Mouse (Mus musculus) embryo, embryonic 10 days (tissue): ENCODE measurements at regions not wholly inside any gene's neighbourhood (a gene's known extent, or its start where the extent isn't known, plus 50 kb on each side); places are given as distances from the start of the nearest gene placed in this dataset.

ENCODE experiments used
- DNase-seq: peaks from one replicate; pipeline ENCODE4 v3.0.0-alpha.2; 2015; ENCODE audit warnings: low spot score

DNA sequence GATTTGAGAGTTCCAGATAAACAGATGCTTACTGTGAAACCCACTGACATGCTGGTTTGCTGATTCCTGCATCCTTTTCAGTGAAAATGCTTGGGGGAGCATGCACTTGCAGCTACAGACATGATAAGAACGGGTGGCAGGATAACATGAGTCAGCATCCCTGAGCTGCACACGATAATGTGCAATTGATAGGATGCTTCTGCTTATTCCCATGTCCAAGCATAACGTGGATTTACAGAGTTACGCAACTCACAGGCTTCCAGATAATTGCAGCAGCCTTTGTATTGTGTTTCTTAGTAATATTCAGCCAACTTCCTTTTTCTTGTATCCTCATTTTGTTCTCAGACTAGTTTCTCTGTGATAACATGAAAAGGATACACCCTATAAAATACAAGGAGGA, 245.7 kb downstream of the Flrt2 start:
- no peak for DNase-seq

DNA sequence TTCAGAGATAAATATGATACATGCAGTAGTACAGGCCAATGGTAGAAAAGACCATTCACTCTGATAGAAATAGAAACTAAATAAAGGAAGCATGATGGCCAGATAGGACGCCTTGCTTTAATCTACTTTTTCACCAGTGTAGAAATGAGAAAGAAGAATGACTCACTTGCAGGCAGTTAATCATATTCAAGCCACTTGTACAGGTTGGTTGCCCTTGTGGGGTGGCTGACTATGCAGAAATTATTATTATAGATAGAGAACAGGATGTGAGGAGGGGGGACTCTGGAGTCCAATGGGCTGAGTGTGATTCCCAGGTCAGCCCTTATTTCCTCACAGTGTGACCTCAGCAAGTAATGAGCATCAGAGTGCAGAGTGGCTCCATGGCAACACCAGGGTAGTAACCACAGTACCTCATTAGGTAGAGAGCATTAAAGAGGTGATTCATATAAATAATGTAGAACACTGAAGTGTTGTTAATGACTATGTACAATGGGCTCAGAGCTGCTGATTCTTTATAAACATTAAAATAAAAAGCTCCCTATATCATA, 248.5 kb downstream of the Flrt2 start:
- no peak for DNase-seq

DNA sequence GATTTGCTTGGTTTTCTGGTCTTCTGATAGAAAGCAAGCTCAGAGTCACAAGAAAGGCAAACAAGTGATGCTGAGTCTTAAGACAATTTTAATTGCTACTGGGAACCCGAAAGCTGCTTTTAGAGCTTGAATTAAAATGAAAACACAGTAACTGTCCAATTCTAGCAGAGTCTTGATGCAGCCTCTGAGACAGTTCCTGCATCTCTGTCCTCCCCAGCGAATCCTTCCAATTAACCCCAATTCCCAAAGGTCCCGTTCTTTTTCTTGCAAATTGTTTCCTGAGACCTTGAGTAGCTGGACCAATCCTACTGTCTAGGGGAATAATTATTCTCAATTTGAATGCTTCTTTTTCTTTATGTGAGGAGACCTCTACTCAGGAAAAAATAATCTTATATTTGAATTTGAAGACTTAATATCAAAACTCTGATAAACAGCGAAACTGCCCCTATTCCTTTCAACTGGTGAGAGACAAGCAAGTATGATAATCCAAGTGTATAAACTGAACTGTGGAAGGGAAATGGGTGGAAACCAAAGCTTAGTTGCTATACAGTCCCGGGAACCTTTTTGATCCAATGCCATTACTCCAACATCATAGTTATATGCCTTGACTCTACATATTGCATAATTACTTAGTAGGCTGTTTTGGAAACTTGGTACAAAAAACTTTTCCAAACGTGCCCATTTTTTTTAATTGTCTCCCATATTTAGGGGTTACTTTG, 267.9 kb downstream of the Flrt2 start:
- no peak for DNase-seq

DNA sequence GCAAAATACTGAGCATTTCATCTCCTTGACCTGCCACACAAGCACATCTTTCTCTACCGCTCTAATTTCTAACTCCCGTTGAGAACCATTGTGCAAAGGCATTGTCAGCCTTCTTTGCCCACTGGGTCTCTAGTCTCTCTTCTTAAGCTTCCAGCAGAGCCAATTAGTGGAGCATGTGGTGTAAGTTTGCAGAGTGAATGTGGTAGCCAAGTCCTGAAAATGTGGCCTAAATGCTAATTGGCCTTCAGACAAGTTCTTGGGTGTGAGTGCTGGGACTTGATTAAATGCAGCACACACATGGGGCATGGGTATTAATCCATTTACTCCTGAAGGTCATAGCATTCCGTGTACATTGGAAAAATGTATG, 268.5 kb downstream of the Flrt2 start:
- peak; percentile 31 for DNase-seq

DNA sequence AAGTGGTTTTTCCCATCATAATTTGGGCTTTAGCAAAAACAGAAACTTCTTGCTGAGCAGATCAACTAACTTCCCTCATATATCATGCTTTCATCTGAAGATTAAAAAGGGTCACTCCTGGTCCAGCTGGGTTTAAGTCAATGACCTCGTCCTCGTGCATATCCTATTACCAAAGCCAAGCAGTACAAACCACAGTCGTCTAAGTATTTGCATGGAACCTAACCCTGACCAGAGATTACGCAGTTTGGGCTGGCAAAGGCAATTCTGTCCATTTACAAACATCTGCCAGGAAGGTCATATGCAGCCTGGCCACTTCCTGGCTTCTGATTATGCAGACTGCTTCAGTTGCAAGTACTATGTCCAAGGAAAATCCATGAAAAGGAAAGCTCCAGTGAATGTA, 270.8 kb downstream of the Flrt2 start:
- DNase-seq, result peak; percentile 8

DNA sequence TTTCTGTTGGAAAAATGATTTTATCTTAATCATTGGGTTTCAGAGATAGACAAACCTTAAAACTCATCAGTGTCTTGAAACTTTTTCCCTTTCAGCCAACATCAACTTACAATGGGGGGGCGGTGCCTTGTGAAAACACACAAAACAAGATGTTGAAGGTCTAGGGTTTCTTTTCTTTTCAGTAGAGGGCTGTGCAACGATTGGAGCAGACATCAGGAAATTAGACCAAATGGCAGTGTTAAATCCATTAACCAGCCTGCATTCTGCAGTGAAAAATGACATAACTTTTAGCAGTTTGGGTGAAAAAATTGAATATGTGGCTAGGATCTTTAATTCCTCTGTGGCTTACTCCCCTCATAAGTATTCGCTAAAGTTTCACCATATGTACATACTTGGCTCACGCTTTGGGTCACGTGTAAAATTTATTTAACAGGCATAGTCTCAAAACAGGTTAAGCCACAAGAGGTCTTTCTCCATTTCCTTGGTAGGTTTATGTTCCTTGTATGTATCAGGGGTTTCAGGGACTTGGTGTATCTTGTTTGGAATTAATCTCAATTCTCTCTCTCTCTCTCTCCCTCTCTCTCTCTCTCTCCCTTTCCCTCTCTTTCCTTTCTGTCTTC, 296.8 kb downstream of the Flrt2 start:
- no peak for DNase-seq

DNA sequence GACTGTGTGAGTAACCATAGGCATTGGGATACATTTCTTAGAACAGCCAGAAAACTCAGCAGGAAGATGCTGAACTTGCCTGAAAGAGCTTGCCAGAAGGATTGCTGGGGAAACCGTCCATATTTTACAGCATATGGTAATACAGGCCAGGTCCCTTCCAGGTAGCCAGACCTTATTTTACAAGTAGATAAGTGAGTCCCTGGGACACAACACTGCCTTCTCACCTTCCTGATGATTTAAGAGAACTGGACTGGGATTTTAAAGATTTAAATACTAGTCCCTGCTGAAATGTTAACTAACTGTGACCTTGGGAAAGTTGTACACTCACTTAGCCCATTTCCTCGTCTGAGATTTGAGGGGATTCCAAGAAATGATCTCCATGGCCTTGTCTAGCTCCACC, 302.9 kb downstream of the Flrt2 start:
- no peak for DNase-seq

DNA sequence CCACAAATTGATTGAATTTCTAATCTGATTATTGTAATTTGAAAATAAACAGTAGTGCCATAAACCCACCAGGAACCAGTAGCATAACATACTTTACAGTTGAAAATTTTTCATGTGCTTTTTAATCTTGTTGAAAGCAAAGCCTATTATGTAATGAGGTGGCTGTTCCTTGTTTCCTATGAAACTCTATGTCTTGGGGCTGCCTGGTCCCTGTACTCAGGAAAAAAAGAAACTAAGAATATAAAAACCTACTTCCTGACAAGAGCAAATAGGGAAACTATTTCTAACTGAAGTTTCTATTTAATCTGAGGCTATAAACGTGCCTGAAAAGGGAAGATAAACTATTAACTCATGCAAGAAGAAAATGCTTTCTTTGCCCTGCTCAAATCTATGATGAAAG, 338.2 kb downstream of the Flrt2 start:
- DNase-seq, result no peak

DNA sequence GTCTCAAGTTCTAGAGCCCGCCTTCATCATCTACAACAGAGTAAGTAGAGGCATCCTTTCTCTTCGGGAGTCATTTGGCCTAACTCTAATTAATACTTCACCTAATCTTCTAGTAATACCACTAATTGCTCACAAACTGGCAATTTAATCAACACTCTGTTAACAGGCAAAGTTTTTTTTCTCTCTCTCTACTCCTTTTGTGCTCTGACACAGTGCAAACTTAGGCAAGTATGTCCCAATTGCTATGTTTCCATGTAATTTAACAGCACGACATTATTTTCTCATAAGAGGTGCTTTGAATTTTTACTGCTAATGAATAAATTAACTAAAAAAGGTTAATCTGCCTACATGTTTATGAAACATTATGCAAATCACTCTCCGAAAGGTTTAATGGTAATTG, 383.3 kb downstream of the Flrt2 start:
- no peak for DNase-seq

DNA sequence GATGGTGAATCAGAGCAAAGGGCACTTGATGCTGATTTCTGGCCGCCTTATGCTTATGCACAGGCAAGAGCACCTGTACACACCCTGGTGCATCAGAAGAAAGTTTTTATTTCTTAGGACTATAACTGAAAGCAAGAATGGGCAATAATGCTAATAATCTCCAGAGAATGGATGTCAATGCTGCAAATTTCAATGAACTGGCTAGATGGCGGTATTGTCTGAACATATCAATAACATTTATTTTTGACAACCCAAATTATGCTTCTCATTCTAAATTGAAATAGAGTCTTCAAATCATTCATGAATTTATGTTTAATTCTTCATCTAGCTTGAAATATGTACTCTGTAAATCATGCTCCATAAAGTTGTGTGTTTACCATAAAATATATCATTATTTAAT, 399.0 kb downstream of the Flrt2 start:
- no peak for DNase-seq

DNA sequence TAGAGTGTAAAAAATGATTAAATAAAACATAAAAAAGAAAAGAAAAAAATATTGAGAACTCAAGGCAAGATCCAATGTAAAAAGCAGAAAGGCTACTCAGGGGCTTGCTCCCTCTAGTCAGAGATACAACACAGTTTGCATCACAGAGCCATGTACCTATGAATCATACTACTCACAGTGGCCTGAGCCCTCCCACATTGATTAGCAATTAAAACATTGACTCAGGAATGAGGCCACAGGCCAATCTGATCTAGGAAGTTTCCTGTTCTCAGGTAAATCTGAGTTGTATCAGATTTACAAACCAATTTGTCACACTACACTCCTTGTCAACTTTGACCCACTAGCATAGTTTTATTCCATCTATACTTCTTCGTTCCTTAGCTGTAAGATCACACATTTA, 414.2 kb downstream of the Flrt2 start:
- DNase-seq, result no peak

DNA sequence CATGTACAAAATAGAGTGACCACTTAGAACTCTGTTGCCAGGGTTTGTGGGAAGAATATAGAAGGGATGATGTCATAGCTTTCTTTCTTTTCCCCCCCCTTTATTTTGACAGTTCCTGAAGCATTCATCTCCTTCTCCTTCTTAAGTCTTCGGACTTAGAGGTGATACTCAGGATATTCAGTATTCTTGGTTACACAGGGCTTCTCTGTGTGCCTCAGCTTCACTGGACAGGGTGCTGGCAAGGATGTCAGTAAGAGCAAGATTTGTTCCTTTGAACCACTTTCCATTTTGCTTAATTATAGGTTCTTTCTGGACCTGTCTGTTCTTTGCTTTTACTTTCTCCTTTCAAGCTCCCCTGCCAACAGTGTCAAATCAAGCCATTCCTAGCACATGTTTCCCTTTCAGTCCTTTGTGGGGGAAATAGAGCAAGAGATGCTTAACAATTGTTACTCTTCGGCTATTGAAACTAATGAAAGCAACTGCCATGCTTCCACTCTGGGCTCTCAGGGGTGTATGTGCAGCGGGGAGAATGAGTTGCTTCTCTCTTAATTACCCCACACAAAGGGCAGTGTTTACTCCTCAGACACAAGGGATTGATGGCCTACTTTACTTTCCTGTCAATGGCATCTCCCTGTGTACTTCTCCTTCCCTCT, 422.8 kb downstream of the Flrt2 start:
- DNase-seq, result peak; percentile 18

DNA sequence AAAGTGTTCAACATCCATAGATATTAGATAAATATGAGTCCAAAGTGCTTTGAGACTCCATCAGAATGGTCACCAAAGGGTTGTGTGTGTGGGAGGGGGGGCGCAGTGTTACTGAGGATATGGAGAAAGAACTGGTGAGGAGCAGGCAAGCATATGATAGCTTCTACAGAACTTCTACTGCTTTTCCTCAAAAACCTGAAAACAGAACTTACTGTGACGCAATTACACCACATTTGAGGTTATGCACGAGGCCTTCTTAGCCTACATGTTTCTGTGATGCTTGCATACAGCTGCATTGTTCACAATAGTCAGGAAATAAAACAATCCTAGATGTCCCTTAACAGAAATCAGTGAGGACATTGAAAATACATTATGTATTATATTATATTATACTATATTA, 425.5 kb downstream of the Flrt2 start:
- DNase-seq, result no peak

DNA sequence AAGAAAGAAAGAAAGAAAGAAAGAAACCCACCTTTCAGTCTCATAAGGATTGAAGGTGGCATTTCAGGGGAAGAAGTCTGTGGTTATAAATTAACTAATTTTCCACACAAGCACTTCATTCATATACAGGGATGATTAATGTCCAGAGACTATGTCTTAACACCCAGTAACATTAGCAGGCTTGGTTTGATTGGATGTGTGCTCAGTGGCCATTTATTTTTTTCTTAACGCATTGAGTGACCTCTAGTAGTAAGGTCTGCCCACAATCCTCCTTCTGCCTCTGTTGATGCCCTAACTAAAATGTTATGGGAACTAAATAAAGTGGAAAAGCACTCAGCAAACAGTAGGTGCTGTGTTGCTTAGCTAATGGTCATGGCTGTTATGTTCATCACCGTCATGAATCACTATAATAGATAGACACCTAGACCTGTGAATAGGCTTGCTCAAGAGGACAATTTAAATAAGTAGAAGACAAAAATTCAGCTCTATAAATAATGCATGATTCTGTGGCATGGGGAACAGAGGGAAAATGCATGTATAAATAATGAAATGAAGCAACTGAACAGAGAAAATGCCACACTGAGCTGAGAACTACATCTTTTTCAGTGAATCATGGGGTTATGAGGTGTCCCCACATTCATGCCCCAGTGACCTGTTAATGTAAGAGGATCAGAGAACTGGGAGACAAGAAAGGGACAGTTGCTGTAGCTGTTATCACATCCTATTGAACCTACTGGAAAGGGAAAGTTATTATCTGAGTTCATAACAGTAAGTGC, 432.3 kb downstream of the Flrt2 start:
- DNase-seq, result no peak

DNA sequence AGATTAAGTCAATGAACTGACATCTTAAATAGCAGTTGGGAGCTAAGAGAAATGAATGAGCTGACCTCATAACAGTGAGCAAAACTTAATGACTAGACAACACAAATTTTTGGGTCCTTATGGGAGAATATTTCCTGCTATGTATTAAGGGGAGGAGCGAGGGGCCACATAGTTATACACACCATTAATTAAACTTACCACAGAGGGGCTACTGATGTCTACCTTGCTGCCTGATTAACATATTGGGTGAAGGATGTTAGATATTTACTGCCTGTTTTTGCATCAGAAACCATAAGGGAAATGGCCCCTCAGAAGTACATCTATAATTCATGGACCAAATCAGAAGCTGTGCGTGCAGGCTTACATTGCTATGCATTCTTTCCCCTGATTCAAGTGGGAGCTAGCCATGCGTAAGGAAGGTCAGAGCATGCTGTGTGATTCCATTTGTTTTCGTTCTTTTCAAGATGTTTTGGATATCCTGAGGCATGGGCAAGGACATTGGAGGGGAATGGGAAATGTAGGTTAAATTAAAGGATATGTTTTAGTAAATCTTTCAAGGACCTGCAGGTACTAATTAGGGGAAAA, 437.9 kb downstream of the Flrt2 start:
- DNase-seq, result peak; percentile 61

DNA sequence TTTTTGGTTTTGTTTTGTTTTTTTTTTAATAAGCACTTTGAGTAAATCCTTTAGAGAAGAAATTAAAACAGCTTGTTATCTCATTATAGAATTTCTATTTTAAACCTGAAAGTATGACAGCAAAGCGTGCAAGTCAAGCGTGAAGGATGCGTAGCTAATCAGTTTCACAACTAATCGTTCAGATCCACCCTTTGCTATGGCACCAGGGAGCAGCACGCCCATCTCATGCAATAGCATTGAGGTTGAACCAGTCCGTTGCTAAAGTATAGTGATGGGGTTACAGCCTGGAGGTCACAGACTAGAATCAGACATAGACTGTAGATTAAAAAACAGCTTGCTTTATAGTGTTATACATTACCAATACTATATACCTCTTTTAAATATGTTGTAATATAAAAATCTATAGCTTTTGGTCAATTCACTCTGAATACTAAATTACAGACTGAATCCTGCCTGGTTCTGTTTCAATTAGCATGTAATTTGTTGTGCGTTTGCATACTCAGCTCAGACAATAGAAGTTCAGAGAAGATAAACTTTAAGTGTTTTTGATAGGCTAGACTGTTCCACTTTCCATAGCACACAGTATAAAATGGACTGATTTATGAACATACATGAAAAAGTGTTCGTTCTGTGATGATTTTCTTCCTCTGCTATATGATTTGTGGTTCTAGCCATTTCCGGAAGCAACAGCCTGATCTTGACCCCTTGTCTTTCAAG, 438.9 kb downstream of the Flrt2 start:
- DNase-seq, result peak; percentile 74

DNA sequence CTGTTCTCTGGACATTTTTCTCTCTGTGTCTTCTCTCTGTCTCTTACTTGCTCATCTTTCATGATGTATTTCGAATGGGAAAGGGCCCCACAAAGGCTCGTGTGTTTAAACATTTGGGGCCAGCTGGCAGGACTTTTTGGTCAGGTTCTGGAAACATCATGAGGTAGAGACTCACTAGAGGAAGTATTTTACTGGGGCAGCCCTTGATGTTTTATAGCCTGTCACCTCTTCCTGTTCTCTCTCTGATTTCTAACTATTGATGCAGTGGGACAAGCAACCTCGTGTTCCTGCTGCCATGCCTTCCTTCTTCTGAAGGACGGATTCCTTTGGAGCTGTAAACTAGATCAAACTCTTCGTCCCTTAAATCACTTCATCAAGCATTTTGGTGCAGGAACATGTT, 442.1 kb downstream of the Flrt2 start:
- no peak for DNase-seq

DNA sequence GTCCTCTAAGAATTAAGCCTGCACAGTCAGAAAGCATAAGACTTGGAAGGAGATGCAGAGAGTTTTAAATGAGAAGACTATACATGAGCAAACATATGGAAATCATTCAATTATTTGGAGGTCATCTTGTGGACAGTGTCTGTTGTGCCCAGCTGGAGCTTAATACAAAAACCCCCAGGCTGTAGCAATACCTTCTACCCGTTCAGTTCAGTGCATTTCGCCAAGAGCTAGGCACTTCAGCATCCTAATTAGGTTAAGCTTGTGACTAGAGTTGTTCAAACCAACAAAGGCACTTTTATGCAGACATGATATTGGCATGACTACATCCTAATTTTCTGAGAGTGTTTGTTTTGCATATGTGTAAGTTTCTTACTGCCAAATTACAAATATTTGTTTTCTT, 449.7 kb downstream of the Flrt2 start:
- DNase-seq, result no peak

DNA sequence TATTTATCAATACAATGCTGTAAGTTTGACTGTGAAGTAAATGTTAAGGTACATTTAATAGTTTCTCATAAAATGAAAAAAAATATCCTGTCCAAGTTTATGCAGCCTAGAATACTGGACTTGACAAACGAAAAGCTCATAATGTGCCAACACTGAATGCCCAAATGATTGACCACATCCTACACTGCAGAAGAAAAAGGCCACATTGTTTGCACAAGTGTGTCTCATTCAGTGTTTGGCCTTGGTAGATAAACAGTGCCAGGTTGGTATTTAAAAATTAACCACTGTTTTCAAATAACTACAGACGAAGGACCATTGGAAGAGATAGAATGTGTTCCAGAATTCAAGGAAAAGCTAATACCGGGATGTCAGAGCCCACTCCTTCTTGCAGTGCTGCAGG, 462.1 kb downstream of the Flrt2 start:
- no peak for DNase-seq

DNA sequence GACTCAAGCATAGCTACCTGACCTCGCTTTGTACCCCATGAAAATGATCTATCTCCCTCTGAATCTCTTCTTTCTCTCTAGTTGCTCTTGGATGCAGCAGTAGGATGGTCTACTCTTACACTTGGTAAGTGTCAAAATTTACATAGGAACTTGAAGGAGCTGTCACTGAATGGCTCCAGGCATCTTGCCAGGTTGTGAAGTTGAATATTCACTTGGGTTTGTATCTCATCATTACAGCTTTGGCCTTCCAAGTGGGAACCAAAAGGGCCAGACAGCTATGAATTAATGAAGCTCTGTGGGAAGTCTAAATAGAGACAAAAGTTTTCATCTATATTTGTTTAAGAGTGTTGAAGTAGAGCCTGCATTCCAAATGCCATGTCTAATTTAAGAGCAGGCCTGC, 475.5 kb downstream of the Flrt2 start:
- no peak for DNase-seq

DNA sequence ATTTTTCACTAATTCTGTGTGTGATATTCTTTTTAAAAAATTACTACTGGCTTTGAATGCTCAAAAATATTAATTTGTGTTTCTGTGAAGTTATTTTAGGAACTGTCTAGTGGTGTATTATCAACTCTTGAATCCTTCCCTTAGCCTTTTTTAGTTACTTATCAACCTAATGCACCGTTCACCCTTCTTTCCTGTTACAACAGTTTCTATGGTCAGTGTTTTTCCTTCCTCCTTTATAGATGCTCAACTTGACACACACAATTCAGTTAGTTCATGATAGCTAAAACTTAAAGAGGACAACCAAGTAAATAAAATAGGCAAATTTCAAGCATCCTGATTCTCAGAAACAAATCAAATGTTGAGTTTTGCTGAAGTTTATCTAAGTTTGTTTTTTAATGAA, 506.9 kb downstream of the Flrt2 start:
- DNase-seq, result no peak

DNA sequence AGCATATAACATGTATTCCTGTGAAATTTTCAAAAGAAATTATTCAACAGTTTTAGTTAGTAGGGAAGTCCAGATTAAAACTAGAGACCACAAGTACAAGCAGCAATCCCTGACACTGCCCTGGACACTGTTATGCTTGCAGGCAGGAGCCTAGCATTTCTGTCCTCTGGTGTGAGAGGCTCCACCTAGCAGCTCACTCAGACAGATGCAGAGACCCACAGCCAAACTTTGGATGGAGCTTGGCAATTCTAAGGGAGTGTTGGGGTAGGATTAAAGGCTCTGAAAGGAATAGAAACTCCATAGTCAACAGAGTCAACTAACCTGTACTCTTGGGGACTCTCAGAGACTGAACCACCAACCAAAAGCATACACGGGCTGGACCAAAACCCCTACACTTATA, 509.8 kb downstream of the Flrt2 start:
- no peak for DNase-seq
